Mouse (Mus musculus): ENCODE measurements around the gene Hrh1. TPM values are rescaled to one million over a fixed set of nuclear protein-coding genes. Genes with fewer than 3 reads are reported as not detected.

Hrh1 gene
- 0.35 and 0.52 TPM in 2 replicates for polyA plus RNA-seq (2015; fragmentation: Nextera tagmentation; extraction: Ambion mirVana)

DNA sequence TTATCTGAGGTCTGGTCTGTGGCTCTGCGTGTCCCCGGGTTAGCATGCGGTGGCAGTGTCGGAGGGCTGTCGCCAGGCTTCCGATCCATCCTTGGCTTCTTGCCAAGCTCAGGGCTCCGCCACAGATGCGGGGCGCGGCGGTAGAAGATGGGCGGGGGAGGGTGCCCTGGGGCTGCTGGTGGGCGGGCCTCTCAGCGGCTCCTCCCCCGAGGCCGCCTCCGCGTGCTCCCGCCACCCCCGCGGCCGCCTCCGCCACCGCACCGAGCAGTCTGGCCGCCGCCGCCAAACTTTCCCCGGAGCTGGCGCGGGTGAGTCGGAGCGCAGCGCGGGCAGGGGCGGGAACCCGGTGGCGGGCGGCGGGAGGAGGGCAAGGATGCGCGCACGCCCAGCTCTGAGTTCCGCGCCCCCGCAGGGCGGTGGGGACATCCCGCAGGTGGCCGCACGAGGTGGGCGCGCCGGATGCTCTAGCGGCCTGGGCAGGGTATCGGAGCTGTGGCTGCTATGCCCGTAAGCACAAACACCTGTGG, at the start of gene Hrh1:
Gene Hrh1, plus strand, starts transcription at position 246 of the 527 bp plus-strand sequence.
- Histone ChIP-seq H3K4me1 (replicated peaks) (peaks cover 34% of the 10 kb centered on the region), H3K27ac (no peak within 1 kb of the TSS), H3K9ac (replicated peaks) (peak within 1 kb of the TSS; percentile 53), H3K9me3 (no peaks in the 10 kb centered on the region), H3K36me3 (no peaks in the 10 kb centered on the region), H3K4me2 (replicated peaks) (peak within 1 kb of the TSS; percentile 86), H3K4me3 (replicated peaks) (peak within 1 kb of the TSS; percentile 46), H3K27me3 (peaks cover 63% of the 10 kb centered on the region)
- peak; percentile 55 for ATAC-seq
- WGBS, result under 1% methylated on average over 51 of the region's 56 CpGs

DNA sequence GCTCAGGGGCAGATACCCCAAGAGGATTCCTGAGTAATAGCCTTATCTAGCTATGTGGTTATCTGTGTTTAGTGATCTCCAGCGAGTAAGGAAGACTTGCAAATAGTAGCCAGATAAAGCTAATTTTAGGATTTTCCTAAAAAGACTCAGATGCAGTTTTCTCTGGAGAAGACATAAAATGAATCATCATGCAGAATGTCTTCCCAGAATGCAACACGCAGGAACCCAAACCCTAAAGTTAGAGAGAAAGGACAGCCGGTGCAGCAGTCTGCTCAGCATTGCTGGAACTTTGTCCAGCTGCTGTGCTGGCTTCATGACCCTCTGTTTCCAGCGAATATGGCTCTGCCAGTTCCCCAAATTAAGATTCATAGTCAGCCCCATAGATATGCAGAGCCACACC, 43.1 kb upstream of the Hrh1 start:
- 84% methylated on average over 4 of the region's 4 CpGs for WGBS
- H3K9me3 ChIP-seq, result no peaks in the 10 kb centered on the region
- ATAC-seq, result no peak
- no peak overlapping the region for H3K9ac ChIP-seq (replicated peaks)
- 0 out of 2 replicates have a peak, but pooled peaks cover 2% of the 10 kb centered on the region for H3K4me1 ChIP-seq (replicated peaks)
- 0 out of 2 replicates have a peak, but pooled peaks cover 2% of the 10 kb centered on the region for H3K27me3 ChIP-seq
- no peaks in the 10 kb centered on the region for H3K36me3 ChIP-seq
- H3K4me2 ChIP-seq (replicated peaks), result no peak overlapping the region
- H3K27ac ChIP-seq, result no peak overlapping the region
- no peak overlapping the region for H3K4me3 ChIP-seq (replicated peaks)

DNA sequence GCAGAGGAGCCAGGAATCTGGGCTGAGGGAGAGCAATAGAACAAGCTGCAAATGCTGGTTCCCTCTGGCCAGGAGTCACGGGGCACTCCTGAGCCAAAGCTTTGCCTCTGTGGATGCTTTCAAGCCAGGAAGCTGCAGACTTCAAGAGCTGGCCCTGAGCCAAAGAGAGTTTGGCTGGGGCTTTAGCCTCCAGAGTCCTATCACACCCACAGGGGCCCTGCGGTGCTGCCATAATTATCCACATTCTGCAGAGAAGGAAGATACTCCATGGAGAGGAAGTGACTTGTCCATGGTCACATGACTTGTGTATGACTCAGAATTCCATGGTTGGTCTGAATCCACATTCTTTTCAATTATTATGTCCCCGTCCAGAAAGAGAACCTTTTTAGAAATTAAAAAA, 39.6 kb upstream of the Hrh1 start:
- ATAC-seq, result no peak
- no peak overlapping the region for H3K4me3 ChIP-seq (replicated peaks)
- no peaks in the 10 kb centered on the region for H3K9me3 ChIP-seq
- H3K4me1 ChIP-seq (replicated peaks), result 0 out of 2 replicates have a peak, but pooled peaks cover 2% of the 10 kb centered on the region
- WGBS, result 80% methylated on average over 3 of the region's 3 CpGs
- 0 out of 2 replicates have a peak, but pooled peaks cover 2% of the 10 kb centered on the region for H3K27me3 ChIP-seq
- no peak overlapping the region for H3K27ac ChIP-seq
- H3K36me3 ChIP-seq, result no peaks in the 10 kb centered on the region
- H3K4me2 ChIP-seq (replicated peaks), result no peak overlapping the region
- H3K9ac ChIP-seq (replicated peaks), result no peak overlapping the region

DNA sequence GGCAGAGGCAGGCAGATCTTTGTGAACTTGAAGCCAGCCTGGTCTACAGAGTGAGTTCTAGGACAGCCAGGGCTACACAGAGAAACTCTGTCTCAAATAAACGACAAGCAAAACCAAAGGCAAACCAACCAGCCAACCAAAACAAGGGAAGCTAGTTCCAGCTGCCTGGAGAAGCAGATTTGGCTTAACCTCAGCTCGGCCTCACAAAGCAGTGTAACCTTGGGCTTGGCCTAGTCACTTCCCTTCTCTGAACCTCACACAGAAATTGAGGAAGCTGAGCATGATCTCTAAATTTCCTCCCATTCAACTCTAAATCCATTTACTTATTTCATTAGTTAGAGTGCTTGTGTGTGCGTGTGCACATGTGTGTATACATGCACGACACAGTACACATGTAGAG, 35.4 kb upstream of the Hrh1 start:
- no peak for ATAC-seq

DNA sequence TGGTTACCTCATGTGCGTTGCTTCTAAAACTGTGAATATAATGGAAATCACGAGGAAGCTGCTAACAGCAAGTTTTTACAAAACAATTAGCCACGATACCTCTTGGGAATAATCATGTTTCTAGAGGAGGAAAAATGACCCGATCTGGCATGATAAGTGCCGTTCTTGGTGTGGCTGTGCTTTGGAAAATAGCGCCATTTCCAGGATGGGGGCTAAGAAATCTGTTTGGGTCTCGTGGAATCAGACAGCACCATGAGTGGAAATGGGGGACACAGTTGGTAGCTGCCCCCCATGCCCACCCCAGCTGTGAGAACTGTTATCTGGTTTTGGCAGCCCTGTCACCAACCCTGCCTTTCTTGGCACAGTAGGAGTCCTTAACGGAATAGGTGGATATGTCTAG, 34.0 kb upstream of the Hrh1 start:
- no peaks in the 10 kb centered on the region for H3K36me3 ChIP-seq
- no peaks in the 10 kb centered on the region for H3K27me3 ChIP-seq
- H3K4me2 ChIP-seq (replicated peaks), result no peak overlapping the region
- H3K4me1 ChIP-seq (replicated peaks), result no peaks in the 10 kb centered on the region
- WGBS, result 83% methylated on average over 8 of the region's 8 CpGs
- no peaks in the 10 kb centered on the region for H3K9me3 ChIP-seq
- H3K4me3 ChIP-seq (replicated peaks), result no peak overlapping the region
- H3K27ac ChIP-seq, result no peak overlapping the region
- ATAC-seq, result no peak
- H3K9ac ChIP-seq (replicated peaks), result no peak overlapping the region

More for the DNA sequence above, 35.4 kb upstream of the Hrh1 start:
- Histone ChIP-seq H3K27me3 (no peaks in the 10 kb centered on the region), H3K4me3 (replicated peaks) (no peak overlapping the region), H3K4me2 (replicated peaks) (no peak overlapping the region), H3K36me3 (no peaks in the 10 kb centered on the region), H3K27ac (no peak overlapping the region), H3K9me3 (no peaks in the 10 kb centered on the region), H3K4me1 (replicated peaks) (no peaks in the 10 kb centered on the region), H3K9ac (replicated peaks) (no peak overlapping the region)
- 83% methylated on average over 4 of the region's 4 CpGs for WGBS

DNA sequence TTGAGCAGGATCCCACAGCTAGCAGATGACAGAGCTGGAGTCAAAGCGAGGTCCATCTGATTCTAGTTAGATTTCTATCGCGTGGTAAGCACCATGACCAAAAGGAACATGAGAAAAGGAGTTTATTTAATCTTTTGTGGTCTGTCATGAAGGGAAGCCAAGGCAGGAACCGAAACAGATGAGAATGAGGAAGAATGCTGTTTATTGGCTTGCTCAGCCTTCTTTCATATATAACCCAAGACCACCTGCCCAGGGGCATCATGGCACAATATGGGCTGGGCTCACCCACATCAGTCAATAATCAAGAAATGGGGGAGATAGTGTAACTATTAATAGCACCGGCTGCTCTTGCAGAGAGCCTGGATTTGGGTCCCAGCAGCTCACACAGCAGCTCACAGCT, 33.0 kb upstream of the Hrh1 start:
- Histone ChIP-seq H3K4me2 (replicated peaks) (no peak overlapping the region), H3K36me3 (no peaks in the 10 kb centered on the region), H3K9ac (replicated peaks) (no peak overlapping the region), H3K4me3 (replicated peaks) (no peak overlapping the region), H3K4me1 (replicated peaks) (no peaks in the 10 kb centered on the region), H3K9me3 (no peaks in the 10 kb centered on the region), H3K27me3 (no peaks in the 10 kb centered on the region), H3K27ac (no peak overlapping the region)
- no peak for ATAC-seq
- WGBS, result 94% methylated on average over 5 of the region's 5 CpGs

DNA sequence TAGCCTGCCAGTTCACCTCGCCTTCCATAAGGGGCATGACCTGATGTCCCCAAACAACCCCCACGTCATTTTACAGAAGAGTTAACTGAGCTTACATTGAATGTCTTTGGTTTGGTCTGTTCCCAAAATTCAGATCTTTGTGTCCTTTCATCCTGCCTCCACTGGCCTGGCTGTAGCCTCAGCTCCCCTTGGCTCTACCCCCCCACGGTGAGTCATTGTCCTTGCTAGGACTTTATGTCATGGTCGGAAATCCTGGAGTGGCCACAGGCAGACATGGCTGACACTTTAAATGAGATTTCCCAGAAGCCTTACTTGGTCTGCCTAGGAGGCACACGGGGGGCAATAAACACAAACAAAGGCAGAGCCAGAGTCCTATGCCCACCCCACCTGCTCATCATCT, 31.5 kb upstream of the Hrh1 start:
- no peaks in the 10 kb centered on the region for H3K4me1 ChIP-seq (replicated peaks)
- 67% methylated on average over 5 of the region's 5 CpGs for WGBS

DNA sequence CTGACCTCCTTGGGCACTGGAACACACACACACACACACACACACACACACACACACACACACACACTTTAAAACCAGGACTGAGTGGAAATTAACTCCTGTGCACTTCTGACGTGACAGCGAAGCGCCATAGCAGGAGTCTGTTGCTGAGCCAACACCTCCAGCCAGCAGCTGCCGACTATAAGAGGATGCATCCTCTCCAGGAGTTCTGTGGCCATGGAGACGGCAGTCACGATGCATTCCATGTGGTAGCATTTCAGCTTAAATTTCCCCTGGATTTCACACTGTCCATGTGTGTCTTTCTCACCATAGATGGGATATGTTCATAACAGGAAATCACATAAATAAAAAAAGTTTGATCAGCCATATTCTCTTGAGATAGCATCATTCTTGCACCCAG, 30.1 kb upstream of the Hrh1 start:
- Histone ChIP-seq H3K9me3 (no peaks in the 10 kb centered on the region), H3K4me1 (replicated peaks) (no peaks in the 10 kb centered on the region), H3K9ac (replicated peaks) (no peak overlapping the region), H3K36me3 (no peaks in the 10 kb centered on the region), H3K4me3 (replicated peaks) (no peak overlapping the region), H3K27me3 (no peaks in the 10 kb centered on the region), H3K4me2 (replicated peaks) (no peak overlapping the region), H3K27ac (no peak overlapping the region)
- 70% methylated on average over 6 of the region's 6 CpGs for WGBS
- ATAC-seq, result no peak

More for the DNA sequence above, 31.5 kb upstream of the Hrh1 start:
- Histone ChIP-seq H3K27me3 (no peaks in the 10 kb centered on the region), H3K36me3 (no peaks in the 10 kb centered on the region), H3K4me2 (replicated peaks) (no peak overlapping the region), H3K27ac (no peak overlapping the region), H3K4me3 (replicated peaks) (no peak overlapping the region), H3K9me3 (no peaks in the 10 kb centered on the region), H3K9ac (replicated peaks) (no peak overlapping the region)
- ATAC-seq, result no peak

DNA sequence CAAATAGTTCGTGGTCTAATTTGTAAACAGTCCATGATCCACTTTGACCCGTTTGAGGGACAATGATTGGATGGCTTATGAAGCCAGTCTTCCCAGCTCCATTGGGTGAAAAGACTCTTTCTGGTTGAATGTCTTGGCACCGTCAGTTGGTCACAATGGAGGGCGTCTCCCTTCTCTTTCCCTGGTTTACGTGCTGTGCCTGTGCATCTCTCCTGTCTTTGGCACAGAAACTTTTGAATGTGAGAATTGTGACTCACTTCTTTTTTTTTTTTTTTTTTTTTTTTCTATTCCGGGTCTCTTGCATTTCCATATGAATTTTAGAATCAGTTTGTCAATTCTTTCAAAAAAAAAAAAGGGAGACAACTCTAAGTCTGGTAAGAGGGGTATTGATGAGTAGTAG, 29.5 kb upstream of the Hrh1 start:
- Histone ChIP-seq H3K27me3 (no peaks in the 10 kb centered on the region), H3K36me3 (no peaks in the 10 kb centered on the region), H3K9ac (replicated peaks) (no peak overlapping the region), H3K4me3 (replicated peaks) (no peak overlapping the region), H3K4me2 (replicated peaks) (no peak overlapping the region), H3K9me3 (no peaks in the 10 kb centered on the region), H3K4me1 (replicated peaks) (no peaks in the 10 kb centered on the region), H3K27ac (no peak overlapping the region)
- WGBS, result 73% methylated on average over 6 of the region's 6 CpGs
- ATAC-seq, result no peak

DNA sequence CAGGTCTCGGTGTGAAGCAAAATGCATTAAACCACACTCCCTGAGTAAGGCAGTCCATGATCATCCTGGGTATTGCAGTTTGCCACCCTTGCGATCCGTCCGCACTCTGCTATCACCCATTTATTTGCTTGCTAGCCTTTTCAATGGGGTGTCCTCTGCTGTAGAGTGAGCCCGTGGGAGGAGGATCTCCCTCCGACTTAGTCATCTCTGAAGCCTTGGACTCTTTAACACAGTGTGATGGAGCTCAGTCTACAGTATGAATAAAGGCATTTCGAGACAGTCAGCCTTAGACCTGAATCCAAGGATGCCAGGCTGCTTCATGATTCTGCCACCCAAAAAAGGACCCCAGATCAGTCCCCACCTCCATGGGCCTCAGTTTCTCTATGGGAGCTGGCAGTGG, 25.0 kb upstream of the Hrh1 start:
- 89% methylated on average over 7 of the region's 7 CpGs for WGBS
- H3K4me2 ChIP-seq (replicated peaks), result no peak overlapping the region
- no peak overlapping the region for H3K27ac ChIP-seq
- ATAC-seq, result no peak
- H3K27me3 ChIP-seq, result no peaks in the 10 kb centered on the region
- no peaks in the 10 kb centered on the region for H3K4me1 ChIP-seq (replicated peaks)
- no peak overlapping the region for H3K9ac ChIP-seq (replicated peaks)
- H3K4me3 ChIP-seq (replicated peaks), result no peak overlapping the region
- no peaks in the 10 kb centered on the region for H3K36me3 ChIP-seq
- H3K9me3 ChIP-seq, result no peaks in the 10 kb centered on the region; the same call in 1 of the 2 replicates

DNA sequence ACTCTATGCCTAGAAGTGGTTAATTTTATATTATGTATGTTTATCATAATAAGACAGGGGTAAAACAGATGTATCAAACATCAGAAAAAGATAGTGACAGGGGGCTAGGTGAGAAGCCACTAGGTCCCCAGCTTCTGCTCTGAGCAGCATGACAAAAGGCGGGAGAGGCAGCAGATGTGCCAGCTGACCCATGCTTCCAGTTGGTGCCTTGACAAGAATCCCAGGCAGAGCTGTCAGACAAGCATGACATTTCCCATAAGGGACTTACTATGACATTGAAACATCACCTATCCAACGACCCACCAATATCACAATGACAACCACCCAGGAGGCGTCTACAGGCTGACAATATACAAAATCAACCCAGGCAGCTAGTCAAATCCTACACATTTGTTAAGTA, 16.9 kb upstream of the Hrh1 start:
- no peaks in the 10 kb centered on the region for H3K27me3 ChIP-seq
- no peaks in the 10 kb centered on the region; the same call in 1 of the 2 replicates for H3K9me3 ChIP-seq
- H3K36me3 ChIP-seq, result no peaks in the 10 kb centered on the region
- 86% methylated on average over 3 of the region's 3 CpGs for WGBS
- H3K9ac ChIP-seq (replicated peaks), result no peak overlapping the region
- H3K4me3 ChIP-seq (replicated peaks), result no peak overlapping the region
- H3K4me2 ChIP-seq (replicated peaks), result no peak overlapping the region
- no peak for ATAC-seq
- no peak overlapping the region for H3K27ac ChIP-seq
- no peaks in the 10 kb centered on the region for H3K4me1 ChIP-seq (replicated peaks)

DNA sequence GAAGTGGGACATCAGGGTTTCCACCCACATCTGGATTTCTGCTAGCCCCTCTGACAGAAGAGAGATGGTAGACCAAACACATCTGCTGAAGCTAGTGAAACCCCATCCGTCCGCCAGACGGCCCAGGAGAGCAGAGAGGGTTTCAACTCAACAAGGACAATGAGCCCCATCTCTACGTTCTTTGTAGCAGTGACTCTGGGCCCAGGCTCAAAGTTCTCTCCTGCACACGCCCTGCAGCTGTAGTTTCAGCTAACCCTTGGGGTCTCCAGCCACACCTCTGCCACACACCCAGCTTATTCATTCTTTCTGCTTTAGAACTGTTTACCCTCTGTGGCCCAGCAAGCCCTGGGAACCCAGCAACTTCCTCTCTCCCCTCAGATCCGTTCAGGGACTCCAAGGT, 10.4 kb upstream of the Hrh1 start:
- H3K9ac ChIP-seq (replicated peaks), result no peak overlapping the region
- no peaks in the 10 kb centered on the region for H3K4me1 ChIP-seq (replicated peaks)
- no peak overlapping the region for H3K4me3 ChIP-seq (replicated peaks)
- no peaks in the 10 kb centered on the region for H3K27me3 ChIP-seq
- WGBS, result 81% methylated on average over 6 of the region's 6 CpGs
- no peaks in the 10 kb centered on the region for H3K36me3 ChIP-seq
- no peak for ATAC-seq
- no peak overlapping the region for H3K4me2 ChIP-seq (replicated peaks)
- no peak overlapping the region for H3K27ac ChIP-seq
- H3K9me3 ChIP-seq, result no peaks in the 10 kb centered on the region

DNA sequence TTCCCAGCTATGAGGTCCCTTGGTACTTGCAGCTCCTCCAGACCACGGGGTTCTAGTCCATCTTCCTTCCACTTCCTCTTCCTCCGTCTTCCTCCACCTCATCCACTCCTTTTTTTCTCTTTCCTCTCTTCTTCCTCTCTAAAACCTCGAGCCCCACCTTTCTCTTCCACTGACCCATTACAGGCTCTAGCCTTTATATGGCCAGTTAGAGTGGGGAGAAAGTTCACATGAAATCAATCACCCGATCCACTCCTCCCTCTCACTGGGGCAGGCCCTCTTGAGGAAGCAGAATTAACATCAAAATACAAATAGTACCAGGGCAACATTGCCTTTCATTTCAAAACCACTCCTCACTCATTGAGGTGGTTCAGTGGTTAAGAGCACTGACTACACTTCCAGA, 9.9 kb upstream of the Hrh1 start:
- Histone ChIP-seq H3K9me3 (no peaks in the 10 kb centered on the region), H3K9ac (replicated peaks) (no peak overlapping the region), H3K27ac (no peak overlapping the region), H3K4me1 (replicated peaks) (no peaks in the 10 kb centered on the region), H3K27me3 (no peaks in the 10 kb centered on the region), H3K4me2 (replicated peaks) (no peak overlapping the region), H3K4me3 (replicated peaks) (no peak overlapping the region), H3K36me3 (no peaks in the 10 kb centered on the region)
- 70% methylated on average over 4 of the region's 4 CpGs for WGBS
- no peak for ATAC-seq

Data from midbrain, embryonic 13.5 days (tissue).